Mouse (Mus musculus): Measurements from ENCODE around the gene Nr2f2. TPM values are rescaled to one million over a fixed set of nuclear protein-coding genes. Genes with fewer than 3 reads are reported as not detected.

The Nr2f2 gene
- polyA plus RNA-seq, 1 experiment from 2014 or later = 72.9 TPM

- H3K4me1 ChIP-seq (ENCODE audit: control insufficient read depth, insufficient read depth, low read length) = peaks cover 6% of the 10 kb centered on the region; the same call in 1 of the 2 replicates
- no peak overlapping the region for H3K9ac ChIP-seq (replicated peaks; ENCODE audit: low read depth, low read length)
- H3K4me3 ChIP-seq (ENCODE audit: low read depth, low read length) = no peak overlapping the region
- H3K36me3 ChIP-seq (ENCODE audit: control insufficient read depth, insufficient read depth, low read length) = no peaks in the 10 kb centered on the region
- ATAC-seq (ENCODE audit: low read depth) = no peak
- H3K9me3 ChIP-seq (ENCODE audit: control insufficient read depth, low read length) = no peaks in the 10 kb centered on the region
- H3K27me3 ChIP-seq (ENCODE audit: control insufficient read depth, insufficient read depth, low read length) = peaks cover 60% of the 10 kb centered on the region
- no peak overlapping the region for H3K27ac ChIP-seq (ENCODE audit: low read depth, low read length)
- H3K4me2 ChIP-seq (ENCODE audit: low read depth, low read length) = no peak overlapping the region
- WGBS = 17% methylated on average over 10 of the region's 10 CpGs
These were observed 38.1 kb downstream of the Nr2f2 start for GRCm38 (mm10) chr7:70328206-70329036.

GRCm38 (mm10) chr7:70327191-70327590, 39.3 kb downstream of the Nr2f2 start:
- H3K9me3 ChIP-seq (ENCODE audit: control insufficient read depth, low read length) = no peaks in the 10 kb centered on the region
- H3K9ac ChIP-seq (replicated peaks; ENCODE audit: low read depth, low read length) = no peak overlapping the region
- H3K36me3 ChIP-seq (ENCODE audit: control insufficient read depth, insufficient read depth, low read length) = no peaks in the 10 kb centered on the region
- H3K27me3 ChIP-seq (ENCODE audit: control insufficient read depth, insufficient read depth, low read length) = peaks cover 61% of the 10 kb centered on the region
- H3K4me3 ChIP-seq (ENCODE audit: low read depth, low read length) = no peak overlapping the region
- ATAC-seq (ENCODE audit: low read depth) = no peak
- H3K4me1 ChIP-seq (ENCODE audit: control insufficient read depth, insufficient read depth, low read length) = peaks cover 6% of the 10 kb centered on the region; the same call in 1 of the 2 replicates
- H3K27ac ChIP-seq (ENCODE audit: low read depth, low read length) = no peak overlapping the region
- no peak overlapping the region for H3K4me2 ChIP-seq (ENCODE audit: low read depth, low read length)
- WGBS = 19% methylated on average over 2 of the region's 2 CpGs

- H3K9ac ChIP-seq (replicated peaks; ENCODE audit: low read depth, low read length) = no peak overlapping the region
- H3K9me3 ChIP-seq (ENCODE audit: control insufficient read depth, low read length) = no peaks in the 10 kb centered on the region
- no peak overlapping the region for H3K27ac ChIP-seq (ENCODE audit: low read depth, low read length)
- peaks cover 64% of the 10 kb centered on the region for H3K27me3 ChIP-seq (ENCODE audit: control insufficient read depth, insufficient read depth, low read length)
- WGBS = 5% methylated on average over 21 of the region's 21 CpGs
- H3K36me3 ChIP-seq (ENCODE audit: control insufficient read depth, insufficient read depth, low read length) = no peaks in the 10 kb centered on the region
- H3K4me1 ChIP-seq (ENCODE audit: control insufficient read depth, insufficient read depth, low read length) = peaks cover 2% of the 10 kb centered on the region; the same call in 1 of the 2 replicates
- no peak for ATAC-seq (ENCODE audit: low read depth)
- no peak overlapping the region for H3K4me3 ChIP-seq (ENCODE audit: low read depth, low read length)
- H3K4me2 ChIP-seq (ENCODE audit: low read depth, low read length) = no peak overlapping the region
These were observed 40.1 kb downstream of the Nr2f2 start for GRCm38 (mm10) chr7:70326176-70327035.

- Histone ChIP-seq H3K9me3 (ENCODE audit: control insufficient read depth, low read length) (no peaks in the 10 kb centered on the region), H3K4me3 (ENCODE audit: low read depth, low read length) (no peak overlapping the region), H3K4me2 (ENCODE audit: low read depth, low read length) (no peak overlapping the region), H3K9ac (replicated peaks; ENCODE audit: low read depth, low read length) (no peak overlapping the region), H3K27me3 (ENCODE audit: control insufficient read depth, insufficient read depth, low read length) (peaks cover 62% of the 10 kb centered on the region), H3K27ac (ENCODE audit: low read depth, low read length) (no peak overlapping the region), H3K4me1 (ENCODE audit: control insufficient read depth, insufficient read depth, low read length) (no peaks in the 10 kb centered on the region), H3K36me3 (ENCODE audit: control insufficient read depth, insufficient read depth, low read length) (no peaks in the 10 kb centered on the region)
- WGBS = 2% methylated on average over 18 of the region's 18 CpGs
- ATAC-seq (ENCODE audit: low read depth) = no peak
These were observed 41.2 kb downstream of the Nr2f2 start for GRCm38 (mm10) chr7:70325381-70325780.

DNA sequence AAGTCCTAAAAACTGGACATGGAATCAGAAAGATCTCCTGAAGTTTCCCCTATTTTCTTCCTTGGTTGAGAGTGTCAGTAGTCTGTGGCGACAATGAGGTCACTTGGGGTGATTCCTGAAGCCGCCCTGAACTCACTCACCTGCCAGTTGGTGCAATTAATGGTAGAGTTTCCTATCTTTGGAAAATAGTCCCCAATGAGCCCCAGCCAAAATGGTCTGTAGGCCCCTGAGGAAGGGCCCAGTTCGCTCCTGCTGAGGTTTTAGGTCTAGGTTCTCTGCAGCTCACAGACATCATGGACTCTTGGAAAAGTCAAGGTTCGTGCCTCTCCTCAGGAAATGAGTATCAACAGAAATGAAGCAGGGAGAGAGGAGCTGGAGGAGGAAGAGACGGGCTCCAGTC, 42.0 kb downstream of the Nr2f2 start:
- no peak for ATAC-seq (ENCODE audit: low read depth)
- Histone ChIP-seq H3K27me3 (ENCODE audit: control insufficient read depth, insufficient read depth, low read length) (peaks cover 59% of the 10 kb centered on the region), H3K9me3 (ENCODE audit: control insufficient read depth, low read length) (no peaks in the 10 kb centered on the region), H3K4me2 (ENCODE audit: low read depth, low read length) (no peak overlapping the region), H3K9ac (replicated peaks; ENCODE audit: low read depth, low read length) (no peak overlapping the region), H3K36me3 (ENCODE audit: control insufficient read depth, insufficient read depth, low read length) (no peaks in the 10 kb centered on the region), H3K27ac (ENCODE audit: low read depth, low read length) (no peak overlapping the region), H3K4me3 (ENCODE audit: low read depth, low read length) (no peak overlapping the region), H3K4me1 (ENCODE audit: control insufficient read depth, insufficient read depth, low read length) (no peaks in the 10 kb centered on the region)
- WGBS = 12% methylated on average over 5 of the region's 5 CpGs

DNA sequence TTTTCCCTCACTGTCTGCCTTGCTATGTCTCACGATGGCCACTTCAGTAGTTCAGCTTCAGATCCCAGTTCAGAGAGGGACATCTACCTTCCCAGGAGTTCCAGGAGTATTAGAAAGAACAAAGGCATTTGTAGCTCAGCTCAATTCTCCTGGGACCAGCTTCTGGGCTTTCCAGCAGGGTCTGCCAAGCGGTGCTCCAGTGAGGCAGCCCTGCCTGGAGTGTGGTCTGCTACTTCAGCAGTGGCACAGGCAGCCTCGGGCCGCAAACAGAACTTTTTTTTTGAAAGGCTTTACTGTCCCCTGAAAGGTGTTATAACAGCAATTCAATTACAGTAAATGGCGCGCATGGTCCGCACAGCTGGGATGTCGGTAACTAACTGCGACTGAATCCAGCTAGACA, 42.5 kb downstream of the Nr2f2 start:
- Histone ChIP-seq H3K27ac (ENCODE audit: low read depth, low read length) (no peak overlapping the region), H3K27me3 (ENCODE audit: control insufficient read depth, insufficient read depth, low read length) (peaks cover 56% of the 10 kb centered on the region), H3K9ac (replicated peaks; ENCODE audit: low read depth, low read length) (no peak overlapping the region), H3K4me3 (ENCODE audit: low read depth, low read length) (no peak overlapping the region), H3K36me3 (ENCODE audit: control insufficient read depth, insufficient read depth, low read length) (no peaks in the 10 kb centered on the region), H3K4me2 (ENCODE audit: low read depth, low read length) (no peak overlapping the region), H3K4me1 (ENCODE audit: control insufficient read depth, insufficient read depth, low read length) (no peaks in the 10 kb centered on the region), H3K9me3 (ENCODE audit: control insufficient read depth, low read length) (no peaks in the 10 kb centered on the region)
- ATAC-seq (ENCODE audit: low read depth) = no peak
- WGBS = 3% methylated on average over 9 of the region's 9 CpGs

DNA sequence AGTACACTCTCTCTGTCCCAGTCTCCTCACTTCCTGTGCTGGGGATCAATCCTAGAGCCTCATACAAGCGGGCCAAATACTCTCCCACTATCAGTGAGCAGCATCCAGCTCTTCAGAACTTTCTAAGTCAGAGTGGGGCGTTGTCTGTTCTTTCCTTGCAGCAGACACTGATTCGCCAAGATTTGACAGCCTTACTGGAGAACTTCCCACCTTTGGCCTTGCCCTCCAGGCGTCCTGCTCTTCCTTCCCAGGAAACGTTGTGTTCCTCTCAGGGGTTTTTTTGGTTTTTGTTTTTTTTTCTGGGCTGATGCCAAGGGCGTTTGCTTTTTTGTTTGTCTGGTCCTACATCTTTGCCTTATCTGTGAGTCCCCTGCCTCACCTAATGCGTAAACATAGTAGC, 60.8 kb downstream of the Nr2f2 start:
- no peak overlapping the region for H3K27ac ChIP-seq (ENCODE audit: low read depth, low read length)
- 65% methylated on average over 7 of the region's 7 CpGs for WGBS

GRCm38 (mm10) chr7:70304426-70304825, 62.1 kb downstream of the Nr2f2 start:
- no peak overlapping the region for H3K4me2 ChIP-seq (ENCODE audit: low read depth, low read length)
- H3K9me3 ChIP-seq (ENCODE audit: control insufficient read depth, low read length) = no peaks in the 10 kb centered on the region
- H3K4me3 ChIP-seq (ENCODE audit: low read depth, low read length) = no peak overlapping the region
- ATAC-seq (ENCODE audit: low read depth) = no peak
- no peak overlapping the region for H3K27ac ChIP-seq (ENCODE audit: low read depth, low read length)
- H3K36me3 ChIP-seq (ENCODE audit: control insufficient read depth, insufficient read depth, low read length) = no peaks in the 10 kb centered on the region
- H3K27me3 ChIP-seq (ENCODE audit: control insufficient read depth, insufficient read depth, low read length) = no peaks in the 10 kb centered on the region; the same call in 1 of the 2 replicates
- no peaks in the 10 kb centered on the region for H3K4me1 ChIP-seq (ENCODE audit: control insufficient read depth, insufficient read depth, low read length)
- H3K9ac ChIP-seq (replicated peaks; ENCODE audit: low read depth, low read length) = no peak overlapping the region

More for the DNA sequence above, 60.8 kb downstream of the Nr2f2 start:
- Histone ChIP-seq H3K9ac (replicated peaks; ENCODE audit: low read depth, low read length) (no peak overlapping the region), H3K4me1 (ENCODE audit: control insufficient read depth, insufficient read depth, low read length) (no peaks in the 10 kb centered on the region), H3K4me2 (ENCODE audit: low read depth, low read length) (no peak overlapping the region), H3K9me3 (ENCODE audit: control insufficient read depth, low read length) (no peaks in the 10 kb centered on the region), H3K4me3 (ENCODE audit: low read depth, low read length) (no peak overlapping the region), H3K36me3 (ENCODE audit: control insufficient read depth, insufficient read depth, low read length) (no peaks in the 10 kb centered on the region), H3K27me3 (ENCODE audit: control insufficient read depth, insufficient read depth, low read length) (no peaks in the 10 kb centered on the region; the same call in 1 of the 2 replicates)
- ATAC-seq (ENCODE audit: low read depth) = no peak

All from neural tube, embryonic 14.5 days (tissue).